Mouse (Mus musculus) left cerebral cortex, adult 9 months (tissue): ENCODE measurements at regions not wholly inside any gene's neighbourhood (a gene's known extent, or its start where the extent isn't known, plus 50 kb on each side); places are given as distances from the start of the nearest gene placed in this dataset.

Source experiments
- DNase-seq, 2 experiments: peaks; one replicate each; pipeline ENCODE4 v3.0.0; 2022; ENCODE audit warnings: low spot score in 2 of 2

DNA sequence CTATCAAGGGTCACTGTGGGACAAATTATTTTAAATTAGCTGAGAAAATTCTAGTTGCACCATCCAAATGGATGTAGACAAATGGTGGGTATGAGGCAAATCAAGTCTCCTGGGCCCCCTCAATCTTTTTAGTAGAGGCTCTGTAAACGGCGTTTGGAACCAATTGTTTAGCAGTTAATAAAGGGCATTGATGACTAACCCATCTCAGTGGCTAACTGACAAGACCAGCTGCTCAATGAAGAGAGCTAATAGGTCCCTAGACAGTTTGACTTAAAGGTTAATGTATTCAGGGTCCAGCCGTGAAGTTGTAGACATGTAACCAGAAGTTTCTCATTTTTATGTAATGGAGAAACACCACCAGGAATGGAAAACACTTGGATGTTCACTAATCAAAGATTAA is 332.6 kb upstream of the Gm21961 start:
- no peak for DNase-seq

DNA sequence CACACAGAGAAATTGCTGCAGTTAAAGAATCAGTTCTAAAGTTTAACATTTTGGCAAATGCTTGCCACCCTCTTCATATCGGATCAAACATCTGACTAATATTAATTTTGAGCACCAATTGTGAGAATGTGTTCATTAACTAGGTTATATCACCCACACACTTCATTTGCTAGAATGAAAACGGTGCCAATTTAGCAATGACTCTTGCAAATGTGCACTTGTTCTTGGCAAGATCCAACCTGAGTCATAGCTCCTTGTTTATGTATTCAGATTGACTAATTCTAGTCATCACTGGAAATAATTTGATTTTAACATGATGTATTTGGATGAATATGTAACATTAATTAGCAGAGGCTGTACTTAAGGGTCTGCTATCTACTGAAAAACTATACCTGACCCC is 327.8 kb upstream of the Gm21961 start:
- peak; percentile 1 to 14 for DNase-seq

DNA sequence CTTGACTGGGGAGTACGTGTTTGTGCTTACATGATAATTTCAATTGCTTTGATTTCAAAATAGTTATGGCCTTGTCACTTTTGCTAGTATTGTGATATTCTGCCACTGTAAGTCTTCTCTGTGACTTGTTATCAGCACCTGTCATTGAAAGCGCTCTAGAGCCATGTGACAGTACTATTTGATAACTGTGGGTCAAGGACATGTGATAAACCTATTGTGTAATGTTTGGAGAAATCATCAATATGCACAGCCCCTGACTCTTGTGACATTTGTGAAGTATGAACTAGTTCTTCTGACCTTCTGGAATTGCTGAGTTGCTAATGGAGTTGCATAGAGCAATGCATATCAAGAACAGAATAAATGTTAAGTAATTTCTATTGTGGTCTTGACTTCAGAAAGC is 319.4 kb upstream of the Gm21961 start:
- DNase-seq = no peak

DNA sequence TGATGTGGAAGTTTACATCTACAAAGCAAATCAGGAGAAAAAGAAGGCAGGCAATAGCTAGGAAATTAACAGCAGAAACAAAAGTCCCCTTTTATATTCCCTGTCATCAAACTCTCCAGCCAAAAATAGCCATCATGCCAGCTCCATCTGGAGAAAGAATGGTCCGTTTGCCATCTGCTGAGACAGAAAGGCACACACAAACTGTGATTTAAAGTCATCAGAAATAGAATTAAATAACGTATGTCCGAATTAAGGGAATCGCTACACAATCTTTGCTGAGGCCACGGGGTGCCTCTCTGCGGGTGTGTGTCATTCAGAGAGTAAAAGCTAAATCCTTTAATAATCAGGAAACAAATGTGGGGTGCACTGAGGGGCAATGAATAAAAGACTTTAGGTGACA is 293.4 kb upstream of the Gm21961 start:
- peak in 1 of 2 experiments; percentile 11 for DNase-seq

DNA sequence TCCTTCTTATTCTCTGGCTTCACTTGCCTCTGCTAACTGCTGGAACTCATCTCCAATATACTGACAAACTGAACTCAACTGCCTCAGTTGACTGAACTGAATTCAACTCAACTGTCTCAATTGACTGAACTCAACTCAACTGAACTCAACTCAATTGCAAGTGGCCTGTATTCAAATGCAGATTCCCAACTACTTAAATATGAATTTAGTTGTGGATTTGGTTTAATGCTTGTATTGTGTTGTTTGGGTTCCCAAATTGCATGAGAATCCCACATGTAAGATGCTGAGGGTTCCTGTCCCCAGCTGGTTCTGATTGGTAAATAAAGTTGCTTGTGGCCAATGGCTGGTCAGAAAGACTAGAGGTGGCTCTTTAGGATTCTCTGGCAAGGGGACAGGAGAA is 244.1 kb upstream of the Gm21961 start:
- DNase-seq = no peak

DNA sequence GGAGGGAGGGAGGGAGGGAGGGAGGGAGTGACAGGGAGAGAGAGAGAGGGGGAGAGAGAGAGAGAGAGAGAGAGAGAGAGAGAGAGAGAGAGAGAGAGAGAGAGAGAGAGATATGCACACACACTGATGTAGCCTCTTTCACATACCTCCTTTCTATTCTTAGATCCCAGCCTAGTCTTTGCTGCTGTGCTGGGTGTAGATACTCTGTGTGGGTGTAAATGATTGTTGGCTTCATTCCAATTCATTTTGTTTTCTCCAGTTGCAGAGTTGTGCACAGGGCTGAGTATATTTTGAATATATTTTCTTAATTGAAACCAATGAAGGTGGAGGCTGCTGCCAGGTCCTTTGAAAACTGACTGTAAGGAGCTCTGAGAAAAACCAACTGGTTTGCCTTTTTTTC is 207.8 kb upstream of the Gm21961 start:
- DNase-seq = peak in 1 of 2 experiments; percentile 4

DNA sequence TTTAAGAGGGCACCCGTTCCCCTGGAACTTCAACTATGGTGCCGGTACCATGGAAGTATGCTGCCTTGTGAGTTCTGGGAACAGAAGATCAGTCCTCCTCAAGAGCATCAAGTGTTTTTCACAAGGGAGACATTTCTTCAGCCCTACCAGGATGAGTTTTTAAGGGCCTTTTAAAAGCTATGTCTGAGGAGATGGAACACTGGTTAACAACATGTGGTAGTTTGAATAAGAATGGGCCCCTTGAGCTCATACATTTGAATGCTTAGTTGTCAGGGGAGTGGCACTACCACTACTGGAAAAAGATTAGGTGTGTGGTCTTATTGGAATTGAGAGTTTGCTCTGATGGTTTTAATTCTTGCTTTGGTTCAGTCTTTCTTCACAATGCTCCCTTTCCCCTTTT is 203.2 kb upstream of the Gm21961 start:
- no peak for DNase-seq

DNA sequence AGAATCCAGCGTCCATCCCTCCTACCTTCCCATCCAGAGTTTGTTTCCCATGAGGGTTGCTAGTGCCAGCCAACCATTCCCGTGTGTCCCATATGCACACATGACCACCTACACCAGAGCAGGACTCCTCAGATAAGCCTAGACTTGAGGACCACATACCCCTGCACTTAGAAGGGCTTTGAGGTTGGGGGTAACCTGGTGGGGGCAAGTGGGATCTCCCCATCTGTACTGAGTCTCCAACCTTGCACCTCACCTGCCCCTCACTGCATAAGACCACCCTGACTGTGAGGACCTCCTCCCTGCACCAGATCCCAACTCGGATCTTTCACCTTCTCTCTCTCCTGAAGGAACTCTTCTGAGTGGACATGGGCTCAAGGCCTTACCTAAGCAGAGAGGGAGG is 181.6 kb upstream of the Gm21961 start:
- DNase-seq = no peak

DNA sequence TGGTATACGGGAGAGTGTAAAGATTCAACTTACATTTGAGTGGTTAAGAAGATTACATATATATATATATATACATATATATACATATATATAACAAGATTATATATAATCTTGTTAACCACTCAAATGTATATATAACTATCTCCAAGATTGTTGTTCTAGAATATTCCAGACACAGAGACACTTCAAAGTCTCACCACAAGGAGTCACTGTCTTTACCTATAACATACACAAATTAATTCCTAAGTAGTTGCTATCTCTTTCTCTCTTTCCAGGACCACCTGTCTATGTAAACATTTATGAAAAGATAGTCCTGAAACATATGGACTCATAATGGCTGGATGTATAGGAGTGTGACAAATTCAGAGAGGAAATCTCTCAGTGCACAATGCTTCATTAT is 178.9 kb upstream of the Gm21961 start:
- DNase-seq = peak in 1 of 2 experiments; percentile 9
